Mouse (Mus musculus) forebrain, postnatal 0 days (tissue): Measurements from ENCODE around the gene Wnt11. TPM values are rescaled to one million over a fixed set of nuclear protein-coding genes. Genes with fewer than 3 reads are reported as not detected.
A peak's percentile ranks its signal among the peaks of the same experiment; 100 is the strongest.

Experiments used
- ATAC-seq: fragments of 200-750 bp; cut with Nextera tagmentation; 2 replicates; pipeline ENCODE4 v1.8.0; 2017; ENCODE audit warnings: mild to moderate bottlenecking, moderate library complexity
- DNase-seq: peaks from one replicate; pipeline ENCODE4 v3.0.0-alpha.2; 2015
- H3K27ac ChIP-seq: fragments of 300-500 bp; sonication (generic); 2 replicates; pipeline ENCODE4 v1.5.1; 2014; ENCODE audit warnings: low read depth, mild to moderate bottlenecking, antibody characterized with exemption, low read length, moderate library complexity, mixed read lengths
- H3K27me3 ChIP-seq: fragments of 300-500 bp; sonication (generic); 2 replicates; pipeline ENCODE4 v1.6.1; 2014; ENCODE audit warnings: mild to moderate bottlenecking, low read length, mixed read lengths; ENCODE audit not compliant: insufficient read depth
- H3K36me3 ChIP-seq: fragments of 300-500 bp; sonication (generic); 2 replicates; pipeline ENCODE4 v1.6.1; 2014; ENCODE audit warnings: mild to moderate bottlenecking, moderate library complexity; ENCODE audit not compliant: insufficient read depth
- H3K4me1 ChIP-seq: fragments of 300-500 bp; sonication (generic); 2 replicates; pipeline ENCODE4 v1.6.1; 2014; ENCODE audit warnings: antibody characterized with exemption; ENCODE audit not compliant: insufficient read depth
- H3K4me2 ChIP-seq: fragments of 300-500 bp; sonication (generic); 2 replicates; pipeline ENCODE4 v1.6.1; 2014; ENCODE audit warnings: low read depth, mild to moderate bottlenecking, moderate library complexity
- H3K4me3 ChIP-seq: fragments of 300-500 bp; sonication (generic); 2 replicates; pipeline ENCODE4 v1.5.1; 2014; ENCODE audit warnings: low read depth, low read length, mixed read lengths
- H3K9ac ChIP-seq: fragments of 300-500 bp; sonication (generic); 2 replicates; pipeline ENCODE4 v1.6.1; 2014; ENCODE audit warnings: mild to moderate bottlenecking
- H3K9me3 ChIP-seq: fragments of 300-500 bp; sonication (generic); 2 replicates; pipeline ENCODE4 v1.6.1; 2016; ENCODE audit warnings: low read length
- CTCF ChIP-seq: sonication (generic); IDR thresholded peaks from 2 replicates; pipeline ENCODE4 v1.5.1; 2016; ENCODE audit warnings: antibody characterized with exemption, control low read depth, low read depth
- WGBS: fragments of 180-500 bp; shearing (Covaris S2); extraction: QIAGEN DNeasy Blood & Tissue Kit; methylation state at CpG from one replicate; pipeline ENCODE4 v1.1.7; 2014; 5-methylcytosine and 5-hydroxymethylcytosine counted together
- polyA plus RNA-seq: library from polyadenylated mRNA; unstranded; fragments of >200 nt; fragmentation: Nextera tagmentation; extraction: Ambion mirVana; gene quantifications from 2 replicates; pipeline ENCODE4 v1.2.1, GENCODE M21; 2015
- total RNA-seq: library from RNA; depleted of rRNA; stranded (reverse); fragments of >200 nt; gene quantifications from 2 replicates; pipeline ENCODE4 v1.2.3, GENCODE M21; 2014

Wnt11 gene
- total and polyA plus RNA-seq, 2 experiments from 2014 or later: 1.1 to 3.3 TPM

DNA sequence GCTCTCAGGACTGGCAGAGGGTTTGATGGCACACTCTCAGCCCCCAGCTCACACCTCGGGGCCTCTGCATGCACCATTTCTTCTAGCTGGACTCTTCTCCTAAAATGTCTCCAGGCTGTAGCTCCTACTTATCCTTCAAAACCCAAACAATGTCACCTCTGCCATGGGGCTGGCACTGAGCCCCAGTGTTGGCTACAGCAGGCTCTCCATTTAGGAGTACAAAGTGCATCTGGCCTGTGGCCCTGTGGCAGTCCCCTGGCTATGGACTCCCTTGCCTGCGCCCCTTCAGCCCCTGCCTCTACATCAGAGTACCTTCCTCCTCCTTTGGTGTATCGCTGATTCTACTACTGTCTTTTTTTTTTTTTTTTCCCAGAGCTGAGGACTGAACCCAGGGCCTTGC, 28.0 kb upstream of the Wnt11 start:
- Histone ChIP-seq H3K27ac (no peak overlapping the region), H3K9me3 (no peaks in the 10 kb centered on the region), H3K9ac (no peak overlapping the region), H3K36me3 (no peaks in the 10 kb centered on the region), H3K27me3 (no peaks in the 10 kb centered on the region), H3K4me1 (no peaks in the 10 kb centered on the region), H3K4me3 (no peak overlapping the region), H3K4me2 (no peak overlapping the region)
- no peak for ATAC-seq
- 86% methylated on average over 3 of the region's 3 CpGs for WGBS
- no peak for TF ChIP-seq CTCF
- DNase-seq: no peak

DNA sequence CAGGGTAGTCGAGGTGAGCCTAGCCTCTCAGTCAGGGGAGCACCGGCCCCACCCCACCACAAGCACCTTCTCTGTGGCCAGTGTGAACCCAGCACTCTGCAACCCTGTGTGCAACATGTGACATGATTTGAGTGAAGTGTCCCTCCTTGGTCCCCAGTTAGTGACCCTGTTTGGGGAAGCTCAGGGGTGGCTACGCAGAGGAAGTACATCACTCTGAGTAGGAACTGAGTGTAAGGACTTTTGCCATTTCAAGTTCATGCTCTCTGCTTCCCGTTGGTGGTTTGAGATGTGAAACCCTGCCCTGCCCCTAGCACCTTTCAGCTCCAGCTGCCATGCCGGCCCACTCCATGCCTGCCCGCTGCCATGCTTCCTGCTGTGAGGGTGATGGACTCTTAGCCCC, 25.5 kb upstream of the Wnt11 start:
- Histone ChIP-seq H3K9ac (no peak overlapping the region), H3K9me3 (no peaks in the 10 kb centered on the region), H3K36me3 (no peaks in the 10 kb centered on the region), H3K4me1 (no peaks in the 10 kb centered on the region), H3K27ac (no peak overlapping the region), H3K27me3 (no peaks in the 10 kb centered on the region), H3K4me2 (no peak overlapping the region), H3K4me3 (no peak overlapping the region)
- no peak for TF ChIP-seq CTCF
- no peak for DNase-seq
- 90% methylated on average over 6 of the region's 6 CpGs for WGBS
- no peak for ATAC-seq

DNA sequence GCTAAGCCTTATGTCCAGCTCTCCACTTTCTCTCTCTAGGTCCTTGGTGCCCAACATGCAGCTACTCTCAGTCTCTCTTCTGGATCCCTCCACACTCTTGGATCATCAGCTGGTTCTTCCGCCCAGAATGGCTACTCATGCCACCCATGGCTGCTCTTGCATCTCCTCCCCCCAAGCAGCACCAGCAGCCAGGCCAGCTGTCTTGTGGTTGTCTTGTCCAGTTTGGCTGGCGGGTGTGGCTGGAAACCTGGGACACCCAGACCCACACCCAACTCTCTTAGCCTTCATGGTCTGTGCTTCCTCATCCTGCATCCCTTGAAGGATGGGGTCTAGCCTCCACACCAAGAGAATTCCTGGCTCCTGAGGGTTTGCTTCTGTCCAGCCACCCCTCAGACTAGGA, 24.3 kb upstream of the Wnt11 start:
- DNase-seq (no peak), ATAC-seq (no peak)
- H3K9ac ChIP-seq: no peak overlapping the region
- H3K4me1 ChIP-seq: no peaks in the 10 kb centered on the region
- no peaks in the 10 kb centered on the region for H3K27me3 ChIP-seq
- TF ChIP-seq CTCF: no peak
- 93% methylated on average over 2 of the region's 2 CpGs for WGBS
- no peaks in the 10 kb centered on the region for H3K9me3 ChIP-seq
- H3K36me3 ChIP-seq: no peaks in the 10 kb centered on the region
- H3K4me2 ChIP-seq: no peak overlapping the region
- H3K27ac ChIP-seq: no peak overlapping the region
- no peak overlapping the region for H3K4me3 ChIP-seq

DNA sequence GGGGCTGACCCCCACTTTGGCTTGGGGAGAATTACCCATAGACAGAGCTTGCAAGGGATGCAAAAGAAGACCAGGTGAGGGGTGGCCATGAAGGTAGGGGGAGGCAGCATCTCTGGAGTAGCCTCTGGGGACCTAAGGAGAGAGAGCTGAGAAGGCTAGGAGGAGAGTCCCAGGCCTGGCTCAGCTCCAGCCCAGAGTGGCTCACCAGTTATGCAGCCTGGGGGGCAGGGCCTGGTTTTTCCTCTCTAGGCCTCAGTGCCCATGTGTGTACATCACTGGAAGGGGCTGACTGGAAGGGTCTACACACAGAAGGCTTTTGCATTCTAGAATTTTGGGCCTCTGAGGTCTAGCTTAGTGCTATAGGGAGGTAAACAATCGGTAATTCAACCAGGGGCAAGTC, 14.4 kb upstream of the Wnt11 start:
- TF ChIP-seq CTCF: no peak
- no peak overlapping the region for H3K4me3 ChIP-seq
- ATAC-seq (no peak), DNase-seq (no peak)
- H3K27ac ChIP-seq: no peak overlapping the region
- H3K9me3 ChIP-seq: no peaks in the 10 kb centered on the region
- WGBS: 86% methylated on average over 1 of the region's 1 CpGs
- H3K4me1 ChIP-seq: no peaks in the 10 kb centered on the region
- H3K27me3 ChIP-seq: no peaks in the 10 kb centered on the region
- H3K36me3 ChIP-seq: no peaks in the 10 kb centered on the region
- no peak overlapping the region for H3K9ac ChIP-seq
- H3K4me2 ChIP-seq: no peak overlapping the region

- Histone ChIP-seq H3K27me3 (no peaks in the 10 kb centered on the region), H3K4me1 (no peaks in the 10 kb centered on the region), H3K9me3 (no peaks in the 10 kb centered on the region), H3K4me3 (no peak overlapping the region), H3K4me2 (no peak overlapping the region), H3K27ac (no peak overlapping the region), H3K9ac (no peak overlapping the region), H3K36me3 (no peaks in the 10 kb centered on the region)
- ATAC-seq: no peak
- WGBS: 85% methylated on average over 6 of the region's 6 CpGs
- DNase-seq: no peak
- no peak for TF ChIP-seq CTCF
Measured at GRCm38 (mm10) chr7:98822881-98823280, 12.0 kb upstream of the Wnt11 start.

DNA sequence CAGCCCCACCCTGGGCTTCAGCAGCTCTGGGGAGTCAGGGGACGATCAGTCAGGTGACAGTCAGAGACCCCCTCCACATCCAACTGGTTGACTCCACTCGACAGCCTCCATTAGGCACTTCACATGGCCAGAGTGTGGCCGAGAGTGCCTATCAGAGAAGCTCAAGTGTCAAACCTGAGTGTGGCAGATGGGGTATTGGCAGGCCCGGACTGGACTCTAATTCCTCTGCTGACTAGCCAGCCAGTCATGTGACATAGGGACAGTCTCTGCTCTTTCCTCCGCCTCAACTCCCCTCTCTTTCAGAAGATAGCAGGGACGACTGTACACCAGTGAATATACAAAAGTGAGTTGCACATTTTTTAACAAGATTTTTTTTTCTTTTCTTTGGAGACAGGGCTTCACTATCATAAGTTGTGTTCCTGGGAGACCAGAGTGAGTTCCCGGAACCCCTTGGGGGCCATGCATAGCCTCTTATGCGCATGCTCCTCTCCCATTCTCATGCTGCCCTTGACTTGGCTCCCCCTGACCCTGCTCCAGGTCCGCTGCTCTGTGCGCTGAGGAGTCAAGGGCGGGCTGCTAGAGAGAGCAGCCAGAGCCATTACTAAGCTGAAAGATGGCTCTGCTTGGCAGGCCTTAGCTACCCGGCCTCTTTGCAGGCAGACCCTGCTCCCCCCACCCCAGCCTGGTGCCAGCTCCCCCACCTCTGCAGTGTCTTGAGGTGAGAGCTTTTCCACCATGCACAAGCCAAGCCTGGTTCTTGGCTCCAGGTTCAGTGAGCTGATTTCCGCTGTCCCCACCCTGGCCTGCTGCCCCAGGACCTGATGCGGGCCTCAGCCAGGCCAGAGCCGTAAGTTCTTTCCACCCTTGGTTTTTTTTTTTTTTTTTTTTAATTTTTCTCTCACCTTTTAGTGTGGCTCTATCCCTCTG, 10.8 kb upstream of the Wnt11 start:
- DNase-seq: no peak
- ATAC-seq: no peak
- no peaks in the 10 kb centered on the region for H3K9me3 ChIP-seq
- H3K27ac ChIP-seq: no peak overlapping the region
- H3K36me3 ChIP-seq: no peaks in the 10 kb centered on the region
- H3K4me2 ChIP-seq: no peak overlapping the region
- H3K4me1 ChIP-seq: no peaks in the 10 kb centered on the region
- no peaks in the 10 kb centered on the region for H3K27me3 ChIP-seq
- WGBS: 68% methylated on average over 15 of the region's 15 CpGs
- TF ChIP-seq CTCF: no peak
- H3K9ac ChIP-seq: no peak overlapping the region
- H3K4me3 ChIP-seq: no peak overlapping the region

GRCm38 (mm10) chr7:98828052-98828451, 6.9 kb upstream of the Wnt11 start:
- no peak overlapping the region for H3K9ac ChIP-seq
- no peak overlapping the region for H3K4me3 ChIP-seq
- no peaks in the 10 kb centered on the region for H3K9me3 ChIP-seq
- TF ChIP-seq CTCF: no peak
- WGBS: 45% methylated on average over 3 of the region's 3 CpGs
- ATAC-seq (peak; percentile 32; the same call in 1 of the 2 replicates), DNase-seq (no peak)
- H3K27me3 ChIP-seq: peaks cover 9% of the 10 kb centered on the region; the same call in 1 of the 2 replicates
- H3K4me2 ChIP-seq: no peak overlapping the region
- no peaks in the 10 kb centered on the region for H3K36me3 ChIP-seq
- no peaks in the 10 kb centered on the region for H3K4me1 ChIP-seq
- H3K27ac ChIP-seq: no peak overlapping the region
